Mouse (Mus musculus) MEL (cell line): Measurements from ENCODE around the gene Pttg1ip. TPM values are rescaled to one million over a fixed set of nuclear protein-coding genes. Genes with fewer than 3 reads are reported as not detected.
A peak's percentile ranks its signal among the peaks of the same experiment; 100 is the strongest.

Experiments used
- DNase-seq: peaks from one replicate; pipeline ENCODE4 v3.0.0; 2011; ENCODE audit warnings: low read depth, low spot score
- H3K27ac ChIP-seq: 2 replicates; pipeline ENCODE4 v1.5.1; 2012; ENCODE audit warnings: low read depth, mild to moderate bottlenecking, control low read depth, low read length, moderate library complexity; ENCODE audit not compliant: control insufficient read depth
- H3K27me3 ChIP-seq, 2 experiments: fragments of 150-350 bp in 1 of 2; sonication (generic) in 1 of 2; 2 replicates each; pipeline ENCODE4 v1.6.1; 2012; ENCODE audit warnings: low read length in 2 of 2, mild to moderate bottlenecking in 2 of 2, improper control_type of control experiment in 1 of 2, moderate library complexity in 1 of 2; ENCODE audit not compliant: insufficient read depth in 2 of 2, control insufficient read depth in 1 of 2
- H3K36me3 ChIP-seq, 2 experiments: 2 replicates each; pipeline ENCODE4 v1.6.1; 2012 to 2014; ENCODE audit warnings: low read length in 2 of 2, improper control_type of control experiment in 1 of 2, inconsistent platforms in 1 of 2, mild to moderate bottlenecking in 1 of 2; ENCODE audit not compliant: insufficient read depth in 2 of 2, control insufficient read depth in 1 of 2
- H3K4me1 ChIP-seq, 2 experiments: fragments of 150-350 bp in 1 of 2; sonication (generic) in 1 of 2; 2 replicates each; pipeline ENCODE4 v1.6.1; 2012; ENCODE audit warnings: low read length in 2 of 2, improper control_type of control experiment in 1 of 2, mild to moderate bottlenecking in 1 of 2; ENCODE audit not compliant: insufficient read depth in 2 of 2, control insufficient read depth in 1 of 2
- H3K4me3 ChIP-seq, 2 experiments: fragments of 150-350 bp in 1 of 2; sonication (generic) in 1 of 2; 2 replicates each; pipeline ENCODE4 v1.5.1; 2012; ENCODE audit warnings: low read depth in 2 of 2, low read length in 2 of 2, mild to moderate bottlenecking in 2 of 2, moderate library complexity in 2 of 2, control low read depth in 1 of 2, improper control_type of control experiment in 1 of 2; ENCODE audit not compliant: control insufficient read depth in 1 of 2, insufficient read depth in 1 of 2
- H3K79me2 ChIP-seq: 2 replicates; pipeline ENCODE4 v1.6.1; 2012; ENCODE audit warnings: mild to moderate bottlenecking, low read length, moderate library complexity; ENCODE audit not compliant: control insufficient read depth, poor library complexity, insufficient read depth
- H3K9ac ChIP-seq: 2 replicates; pipeline ENCODE4 v1.6.1; 2012; ENCODE audit warnings: low read depth, mild to moderate bottlenecking, control low read depth, low read length, moderate library complexity; ENCODE audit not compliant: control insufficient read depth, poor library complexity, severe bottlenecking
- H3K9me3 ChIP-seq: fragments of 150-350 bp; sonication (generic); replicated peaks from 2 replicates; pipeline ENCODE4 v1.6.1; 2012; ENCODE audit warnings: mild to moderate bottlenecking, low read length, improper control_type of control experiment, moderate library complexity; ENCODE audit not compliant: insufficient read depth
- BHLHE40 ChIP-seq: IDR thresholded peaks from 2 replicates; pipeline ENCODE4 v1.6.1; 2012; ENCODE audit warnings: low read depth, mild to moderate bottlenecking, inconsistent platforms, low read length, improper control_type of control experiment, borderline replicate concordance
- E2F4 ChIP-seq: IDR thresholded peaks from 2 replicates; pipeline ENCODE4 v1.6.1; 2011; ENCODE audit warnings: low read depth, low read length, improper control_type of control experiment, borderline replicate concordance
- ELF1 ChIP-seq: IDR thresholded peaks from 2 replicates; pipeline ENCODE4 v1.6.1; 2014; ENCODE audit warnings: low read depth, mild to moderate bottlenecking, inconsistent platforms, low read length, improper control_type of control experiment, moderate library complexity
- EP300 ChIP-seq, 2 experiments: IDR thresholded peaks; 2 replicates each; pipeline ENCODE4 v1.6.1; 2011; ENCODE audit warnings: improper control_type of control experiment in 2 of 2, low read length in 2 of 2, low read depth in 1 of 2, mild to moderate bottlenecking in 1 of 2
- GABPA ChIP-seq: IDR thresholded peaks from 2 replicates; pipeline ENCODE4 v1.6.1; 2012; ENCODE audit warnings: low read depth, mild to moderate bottlenecking, inconsistent platforms, low read length, improper control_type of control experiment, moderate library complexity
- HCFC1 ChIP-seq: IDR thresholded peaks from 2 replicates; pipeline ENCODE4 v1.6.1; 2012; ENCODE audit warnings: low read depth, mild to moderate bottlenecking, inconsistent platforms, low read length, improper control_type of control experiment, moderate library complexity
- JUND ChIP-seq: IDR thresholded peaks from 2 replicates; pipeline ENCODE4 v1.6.1; 2011; ENCODE audit warnings: low read depth, mild to moderate bottlenecking, improper control_type of control experiment, low read length
- KAT2A ChIP-seq: conservative IDR thresholded peaks from 2 replicates; pipeline ENCODE4 v1.6.1; 2012; ENCODE audit warnings: low read depth, low read length, improper control_type of control experiment, inconsistent platforms
- MAX ChIP-seq: IDR thresholded peaks from 2 replicates; pipeline ENCODE4 v1.6.1; 2011; ENCODE audit warnings: low read length, improper control_type of control experiment
- MAZ ChIP-seq: IDR thresholded peaks from 2 replicates; pipeline ENCODE4 v1.6.1; 2012; ENCODE audit warnings: low read depth, mild to moderate bottlenecking, inconsistent platforms, low read length, improper control_type of control experiment
- MXI1 ChIP-seq: IDR thresholded peaks from 2 replicates; pipeline ENCODE4 v1.6.1; 2011; ENCODE audit warnings: mild to moderate bottlenecking, low read depth, low read length, improper control_type of control experiment
- NELFE ChIP-seq: IDR thresholded peaks from 2 replicates; pipeline ENCODE4 v1.6.1; 2011; ENCODE audit warnings: low read depth, low read length, improper control_type of control experiment
- NRF1 ChIP-seq: IDR thresholded peaks from 2 replicates; pipeline ENCODE4 v1.6.1; 2014; ENCODE audit warnings: low read depth, mild to moderate bottlenecking, inconsistent platforms, low read length, improper control_type of control experiment, moderate library complexity; ENCODE audit not compliant: poor library complexity, insufficient read depth, severe bottlenecking
- POLR2AphosphoS2 ChIP-seq: IDR thresholded peaks from 2 replicates; pipeline ENCODE4 v1.6.1; 2011; ENCODE audit warnings: low read length, improper control_type of control experiment
- POLR2AphosphoS5 ChIP-seq: IDR thresholded peaks from 2 replicates; pipeline ENCODE4 v1.6.1; 2012; ENCODE audit warnings: low read depth, borderline replicate concordance, mild to moderate bottlenecking, inconsistent platforms, low read length, moderate library complexity, mixed read lengths
- RAD21 ChIP-seq: IDR thresholded peaks from 2 replicates; pipeline ENCODE4 v1.6.1; 2011; ENCODE audit warnings: mild to moderate bottlenecking, low read depth, low read length, improper control_type of control experiment
- SIN3A ChIP-seq: IDR thresholded peaks from 2 replicates; pipeline ENCODE4 v1.6.1; 2012; ENCODE audit warnings: low read length, improper control_type of control experiment, inconsistent platforms
- TAL1 ChIP-seq: IDR thresholded peaks from 2 replicates; pipeline ENCODE4 v1.6.1; 2012; ENCODE audit warnings: mild to moderate bottlenecking, inconsistent platforms, low read length, moderate library complexity, mixed read lengths
- TBP ChIP-seq: IDR thresholded peaks from 2 replicates; pipeline ENCODE4 v1.8.0; 2011; ENCODE audit warnings: low read depth, low read length, improper control_type of control experiment
- TCF12 ChIP-seq: IDR thresholded peaks from 2 replicates; pipeline ENCODE4 v1.6.1; 2014; ENCODE audit warnings: low read depth, mild to moderate bottlenecking, inconsistent platforms, low read length, improper control_type of control experiment, moderate library complexity
- USF1 ChIP-seq: IDR thresholded peaks from 2 replicates; pipeline ENCODE4 v1.6.1; 2014; ENCODE audit warnings: low read depth, mild to moderate bottlenecking, inconsistent platforms, low read length, improper control_type of control experiment, moderate library complexity
- ZC3H11A ChIP-seq: IDR thresholded peaks from 2 replicates; pipeline ENCODE4 v1.6.1; 2012; ENCODE audit warnings: low read depth, mild to moderate bottlenecking, inconsistent platforms, low read length, improper control_type of control experiment
- ZKSCAN1 ChIP-seq: IDR thresholded peaks from 2 replicates; pipeline ENCODE4 v1.6.1; 2012; ENCODE audit warnings: low read depth, mild to moderate bottlenecking, inconsistent platforms, low read length, improper control_type of control experiment, moderate library complexity
- polyA plus RNA-seq, 2 experiments: library from polyadenylated mRNA; stranded (reverse) in 1 of 2; unstranded in 1 of 2; fragments of >175 nt in 1 of 2; fragments of >200 nt in 1 of 2; gene quantifications; 2 replicates each; pipeline versions ENCODE4 v1.2.1 to v1.2.4; 2012; ENCODE audit warnings: low replicate concordance in 2 of 2, low read depth in 1 of 2; ENCODE audit not compliant: insufficient read length in 2 of 2, insufficient read depth in 1 of 2, missing spikeins in 1 of 2
- total RNA-seq: library from RNA; depleted of rRNA; stranded (reverse); fragments of 300-350 nt; gene quantifications from 2 replicates; pipeline ENCODE4 v1.2.3, GENCODE M21; 2012

Pttg1ip gene
- total and polyA plus RNA-seq, 3 experiments: 50.4 to 53.1 TPM; not detected in 1

DNA sequence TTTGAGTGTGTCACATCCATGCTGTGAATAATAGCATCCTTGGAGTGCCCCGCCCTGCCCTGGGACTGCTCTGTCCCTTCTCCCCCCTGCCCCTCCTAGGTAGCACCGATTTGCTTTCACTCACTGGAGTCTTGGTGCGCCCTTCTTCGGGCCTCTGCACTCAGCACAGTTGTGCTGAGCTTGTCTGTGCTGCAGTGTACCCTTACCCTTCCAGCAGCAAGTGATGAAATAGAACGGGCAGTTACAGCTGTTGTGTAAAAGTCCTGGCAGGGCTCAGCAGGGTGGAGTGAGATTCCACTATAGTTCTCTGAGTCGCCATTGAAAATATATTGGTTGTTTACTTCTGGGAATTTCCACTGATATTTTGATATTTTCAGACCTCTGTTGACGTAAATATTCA lies 44.5 kb downstream of the Pttg1ip start:
- no peak for DNase-seq
- Histone ChIP-seq H3K36me3 (peaks cover 2 to 10% of the 10 kb centered on the region in 2 experiments), H3K9ac (no peak overlapping the region), H3K79me2 (peaks cover 70% of the 10 kb centered on the region), H3K27me3 (no peaks in the 10 kb centered on the region), H3K4me3 (no peak overlapping the region), H3K4me1 (peaks cover 2 to 6% of the 10 kb centered on the region in 2 experiments), H3K9me3 (no peaks in the 10 kb centered on the region), H3K27ac (no peak overlapping the region)
- no peak for TF ChIP-seq JUND
- no peak for TF ChIP-seq MAX
- TF ChIP-seq MXI1: no peak
- TF ChIP-seq GABPA: no peak
- no peak for TF ChIP-seq ZKSCAN1
- no peak for TF ChIP-seq BHLHE40
- no peak for TF ChIP-seq HCFC1
- no peak for TF ChIP-seq TCF12
- no peak for TF ChIP-seq ELF1
- no peak for TF ChIP-seq NRF1
- TF ChIP-seq TAL1: no peak
- no peak for TF ChIP-seq E2F4
- no peak for TF ChIP-seq USF1
- TF ChIP-seq POLR2AphosphoS5: no peak
- no peak for TF ChIP-seq TBP
- no peak for TF ChIP-seq RAD21

DNA sequence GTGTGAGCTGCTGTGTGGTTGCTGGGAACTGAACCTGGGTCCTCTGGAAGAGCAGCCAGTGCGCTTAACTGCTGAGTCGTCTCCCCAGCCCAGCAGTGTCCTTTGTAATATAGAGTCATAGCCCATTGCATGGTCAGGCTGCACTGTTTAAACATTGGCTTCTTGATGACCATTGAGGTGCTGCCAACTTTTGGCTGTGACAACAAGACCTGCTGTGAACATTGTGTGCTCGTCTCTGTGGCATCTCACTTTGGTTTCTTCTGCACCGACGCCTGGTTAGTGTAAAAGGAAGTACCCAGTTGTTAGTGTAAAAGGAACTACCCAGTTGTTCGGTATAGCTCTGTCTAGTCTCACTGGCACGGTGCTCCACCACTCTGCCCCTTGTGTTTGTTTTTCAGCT lies 45.1 kb downstream of the Pttg1ip start:
- no peak for DNase-seq
- Histone ChIP-seq H3K4me1 (peaks cover 1 to 6% of the 10 kb centered on the region in 2 experiments), H3K36me3 (peaks cover 5 to 10% of the 10 kb centered on the region in 2 experiments), H3K4me3 (no peak overlapping the region), H3K27me3 (no peaks in the 10 kb centered on the region), H3K9me3 (no peaks in the 10 kb centered on the region), H3K9ac (no peak overlapping the region), H3K27ac (peak overlapping the region; percentile 11; the same call in 1 of the 2 replicates), H3K79me2 (peaks cover 70% of the 10 kb centered on the region)
- TF ChIP-seq SIN3A: no peak
- TF ChIP-seq RAD21: no peak
- no peak for TF ChIP-seq ZC3H11A
- TF ChIP-seq POLR2AphosphoS2: no peak
- no peak for TF ChIP-seq NELFE
- no peak for TF ChIP-seq JUND
- no peak for TF ChIP-seq HCFC1
- no peak for TF ChIP-seq POLR2AphosphoS5
- TF ChIP-seq GABPA: no peak
- TF ChIP-seq TAL1: no peak
- no peak for TF ChIP-seq EP300 (IDR thresholded peaks at IDR 0.05; ENCODE audit: low read depth in 1 of 2, low read length in 2 of 2)
- TF ChIP-seq KAT2A: no peak
- TF ChIP-seq MAZ: no peak
- TF ChIP-seq NRF1: no peak
- TF ChIP-seq TCF12: no peak
- no peak for TF ChIP-seq BHLHE40
